Mouse (Mus musculus) forebrain, embryonic 13.5 days (tissue): ENCODE data around the gene Spindoc. TPM values are rescaled to one million over a fixed set of nuclear protein-coding genes. Genes with fewer than 3 reads are reported as not detected.

Source experiments
- ATAC-seq: fragments of 200-750 bp; cut with Nextera tagmentation; 2 replicates; pipeline ENCODE4 v1.8.0; 2017
- H3K27ac ChIP-seq: fragments of 300-500 bp; sonication (generic); 2 replicates; pipeline ENCODE4 v1.5.1; 2015; ENCODE audit warnings: inconsistent platforms, mild to moderate bottlenecking, moderate library complexity
- H3K27me3 ChIP-seq: fragments of 300-500 bp; sonication (generic); 2 replicates; pipeline ENCODE4 v1.6.1; 2015; ENCODE audit warnings: mild to moderate bottlenecking, inconsistent platforms
- H3K36me3 ChIP-seq: fragments of 300-500 bp; sonication (generic); 2 replicates; pipeline ENCODE4 v1.6.1; 2015; ENCODE audit warnings: mild to moderate bottlenecking, inconsistent platforms; ENCODE audit not compliant: poor library complexity, severe bottlenecking
- H3K4me1 ChIP-seq: fragments of 300-500 bp; sonication (generic); 2 replicates; pipeline ENCODE4 v1.6.1; 2015; ENCODE audit warnings: inconsistent platforms
- H3K4me2 ChIP-seq: fragments of 300-500 bp; sonication (generic); 2 replicates; pipeline ENCODE4 v1.6.1; 2015; ENCODE audit warnings: inconsistent platforms, mild to moderate bottlenecking, moderate library complexity
- H3K4me3 ChIP-seq: fragments of 300-500 bp; sonication (generic); 2 replicates; pipeline ENCODE4 v1.5.1; 2015; ENCODE audit warnings: mild to moderate bottlenecking, inconsistent platforms
- H3K9ac ChIP-seq: fragments of 300-500 bp; sonication (generic); 2 replicates; pipeline ENCODE4 v1.6.1; 2015; ENCODE audit warnings: mild to moderate bottlenecking, inconsistent platforms
- H3K9me3 ChIP-seq: fragments of 300-500 bp; sonication (generic); replicated peaks from 2 replicates; pipeline ENCODE4 v1.6.1; 2016; ENCODE audit warnings: inconsistent platforms
- WGBS: fragments of 180-500 bp; shearing (Covaris S2); methylation state at CpG from one replicate; pipeline ENCODE4 v1.1.7; 2015; 5-methylcytosine and 5-hydroxymethylcytosine counted together
- polyA plus RNA-seq: library from polyadenylated mRNA; unstranded; fragments of >200 nt; fragmentation: Nextera tagmentation; extraction: Ambion mirVana; gene quantifications from 2 replicates; pipeline ENCODE4 v1.2.1, GENCODE M21; 2015

Gene Spindoc
- polyA plus RNA-seq, 1 experiment from 2014 or later: 47.5 TPM

GRCm38 (mm10) chr19:7316822-7317221 is 66.0 kb downstream of the Spindoc start:
- Histone ChIP-seq H3K9ac (no peak overlapping the region), H3K4me1 (peaks cover 37% of the 10 kb centered on the region), H3K4me2 (no peak overlapping the region), H3K27me3 (no peaks in the 10 kb centered on the region), H3K27ac (no peak overlapping the region), H3K36me3 (no peaks in the 10 kb centered on the region), H3K4me3 (no peak overlapping the region), H3K9me3 (no peaks in the 10 kb centered on the region)
- ATAC-seq: no peak
- 87% methylated on average over 4 of the region's 4 CpGs for WGBS

- Histone ChIP-seq H3K4me3 (no peak overlapping the region), H3K9me3 (no peaks in the 10 kb centered on the region), H3K9ac (no peak overlapping the region), H3K4me1 (peaks cover 41% of the 10 kb centered on the region), H3K4me2 (no peak overlapping the region), H3K27me3 (no peaks in the 10 kb centered on the region), H3K36me3 (no peaks in the 10 kb centered on the region), H3K27ac (no peak overlapping the region)
- 72% methylated on average over 4 of the region's 4 CpGs for WGBS
- ATAC-seq: no peak
Measured at GRCm38 (mm10) chr19:7315587-7315984, 67.2 kb downstream of the Spindoc start.

GRCm38 (mm10) chr19:7314976-7315586 is 67.7 kb downstream of the Spindoc start:
- Histone ChIP-seq H3K36me3 (no peaks in the 10 kb centered on the region), H3K27ac (peak overlapping the region; percentile 57; the same call in 1 of the 2 replicates), H3K9me3 (no peaks in the 10 kb centered on the region), H3K4me3 (no peak overlapping the region), H3K9ac (no peak overlapping the region), H3K4me1 (peaks cover 46% of the 10 kb centered on the region), H3K27me3 (no peaks in the 10 kb centered on the region), H3K4me2 (no peak overlapping the region)
- WGBS: 85% methylated on average over 8 of the region's 8 CpGs
- no peak for ATAC-seq

- Histone ChIP-seq H3K27ac (no peak overlapping the region), H3K27me3 (no peaks in the 10 kb centered on the region), H3K4me2 (no peak overlapping the region), H3K4me3 (no peak overlapping the region), H3K9ac (no peak overlapping the region), H3K4me1 (peaks cover 60% of the 10 kb centered on the region), H3K36me3 (no peaks in the 10 kb centered on the region), H3K9me3 (no peaks in the 10 kb centered on the region)
- no peak for ATAC-seq
- 96% methylated on average over 2 of the region's 2 CpGs for WGBS
Measured at GRCm38 (mm10) chr19:7313660-7314059, 69.1 kb downstream of the Spindoc start.

GRCm38 (mm10) chr19:7311306-7311705 is 71.5 kb downstream of the Spindoc start:
- no peaks in the 10 kb centered on the region for H3K27me3 ChIP-seq
- no peaks in the 10 kb centered on the region for H3K36me3 ChIP-seq
- 49% methylated on average over 10 of the region's 10 CpGs for WGBS
- H3K27ac ChIP-seq: peak overlapping the region; percentile 44
- H3K4me1 ChIP-seq: peaks cover 66% of the 10 kb centered on the region
- no peak for ATAC-seq
- H3K9ac ChIP-seq: peak overlapping the region; percentile 27; the same call in 1 of the 2 replicates
- no peaks in the 10 kb centered on the region for H3K9me3 ChIP-seq
- H3K4me3 ChIP-seq: no peak overlapping the region
- no peak overlapping the region for H3K4me2 ChIP-seq

GRCm38 (mm10) chr19:7310704-7311103 is 72.1 kb downstream of the Spindoc start:
- H3K27me3 ChIP-seq: no peaks in the 10 kb centered on the region
- no peak overlapping the region for H3K4me2 ChIP-seq
- no peak overlapping the region for H3K4me3 ChIP-seq
- ATAC-seq: no peak
- peak overlapping the region; percentile 44; the same call in 1 of the 2 replicates for H3K27ac ChIP-seq
- peaks cover 5% of the 10 kb centered on the region for H3K36me3 ChIP-seq
- H3K4me1 ChIP-seq: peaks cover 60% of the 10 kb centered on the region
- H3K9ac ChIP-seq: no peak overlapping the region; the same call in 1 of the 2 replicates
- no peaks in the 10 kb centered on the region for H3K9me3 ChIP-seq
- 28% methylated on average over 5 of the region's 5 CpGs for WGBS

- no peak overlapping the region for H3K4me2 ChIP-seq
- ATAC-seq: no peak
- no peaks in the 10 kb centered on the region for H3K27me3 ChIP-seq
- H3K4me1 ChIP-seq: peaks cover 52% of the 10 kb centered on the region
- no peak overlapping the region for H3K9ac ChIP-seq
- no peaks in the 10 kb centered on the region for H3K9me3 ChIP-seq
- WGBS: 74% methylated on average over 2 of the region's 2 CpGs
- H3K36me3 ChIP-seq: peaks cover 6% of the 10 kb centered on the region
- H3K27ac ChIP-seq: no peak overlapping the region
- no peak overlapping the region for H3K4me3 ChIP-seq
Measured at GRCm38 (mm10) chr19:7309738-7310330, 73.0 kb downstream of the Spindoc start.

- Histone ChIP-seq H3K27ac (peak overlapping the region; percentile 67), H3K36me3 (peaks cover 6% of the 10 kb centered on the region), H3K4me1 (peaks cover 44% of the 10 kb centered on the region), H3K27me3 (no peaks in the 10 kb centered on the region), H3K9ac (peak overlapping the region; percentile 43; the same call in 1 of the 2 replicates), H3K9me3 (no peaks in the 10 kb centered on the region), H3K4me3 (no peak overlapping the region), H3K4me2 (peak overlapping the region; percentile 4; the same call in 1 of the 2 replicates)
- no peak for ATAC-seq
- 32% methylated on average over 8 of the region's 8 CpGs for WGBS
Measured at GRCm38 (mm10) chr19:7307995-7308770, 74.6 kb downstream of the Spindoc start.

GRCm38 (mm10) chr19:7306968-7307367 is 75.8 kb downstream of the Spindoc start:
- Histone ChIP-seq H3K4me1 (peaks cover 42% of the 10 kb centered on the region), H3K4me2 (no peak overlapping the region), H3K36me3 (peaks cover 6% of the 10 kb centered on the region), H3K27me3 (no peaks in the 10 kb centered on the region), H3K9me3 (no peaks in the 10 kb centered on the region), H3K9ac (no peak overlapping the region; the same call in 1 of the 2 replicates), H3K4me3 (no peak overlapping the region), H3K27ac (no peak overlapping the region)
- WGBS: 84% methylated on average over 3 of the region's 3 CpGs
- ATAC-seq: no peak

GRCm38 (mm10) chr19:7305380-7306310 is 77.1 kb downstream of the Spindoc start:
- WGBS: 87% methylated on average over 10 of the region's 11 CpGs
- Histone ChIP-seq H3K4me3 (no peak overlapping the region), H3K36me3 (peaks cover 6% of the 10 kb centered on the region)

GRCm38 (mm10) chr19:7304801-7305200 is 78.0 kb downstream of the Spindoc start:
- H3K9ac ChIP-seq: no peak overlapping the region
- no peaks in the 10 kb centered on the region for H3K27me3 ChIP-seq
- peaks cover 6% of the 10 kb centered on the region for H3K36me3 ChIP-seq
- H3K4me3 ChIP-seq: no peak overlapping the region
- H3K4me2 ChIP-seq: no peak overlapping the region
- no peak overlapping the region for H3K27ac ChIP-seq
- no peaks in the 10 kb centered on the region for H3K9me3 ChIP-seq
- no peak for ATAC-seq
- WGBS: 73% methylated on average over 2 of the region's 2 CpGs
- peaks cover 23% of the 10 kb centered on the region for H3K4me1 ChIP-seq

More at GRCm38 (mm10) chr19:7305380-7306310, 77.1 kb downstream of the Spindoc start:
- H3K27me3 ChIP-seq: no peaks in the 10 kb centered on the region
- no peak for ATAC-seq
- no peak overlapping the region for H3K4me2 ChIP-seq
- peaks cover 32% of the 10 kb centered on the region for H3K4me1 ChIP-seq
- no peak overlapping the region for H3K9ac ChIP-seq
- H3K27ac ChIP-seq: no peak overlapping the region
- no peaks in the 10 kb centered on the region for H3K9me3 ChIP-seq
